Mouse (Mus musculus) adrenal gland, postnatal 36 days (tissue): ENCODE results near the gene Ccdc33. TPM values are rescaled to one million over a fixed set of nuclear protein-coding genes. Genes with fewer than 3 reads are reported as not detected.

Experiments
- total RNA-seq, 2 experiments: library from RNA; stranded (reverse); gene quantifications; 2 replicates each; pipeline ENCODE4 v1.2.3; 2021

Ccdc33 gene
- total RNA-seq, 2 experiments from 2014 or later: 0.99 TPM; not detected in 1

Other genes starting within 250 kb of the Ccdc33 start
- gene Ubl7, start 207.8 kb downstream of the Ccdc33 start, total RNA-seq: 10 to 100 TPM; 68.5 to 87.0 TPM
- gene Sema7a, start 178.7 kb downstream of the Ccdc33 start, total RNA-seq: 10 to 100 TPM in 1 of 2 experiments, 1 to 10 TPM in 1; 7.5 to 22.3 TPM
- 1,000 to 10,000 TPM; 6,616 to 8,202 TPM for gene Cyp11a1, start 112.4 kb downstream of the Ccdc33 start, total RNA-seq
- gene Stra6, start 55.0 kb downstream of the Ccdc33 start, total RNA-seq: 1 to 10 TPM; 1.2 to 2.1 TPM
- gene Islr, start 85.5 kb upstream of the Ccdc33 start, total RNA-seq: 10 to 100 TPM; 23.7 to 32.1 TPM
- gene Islr2, start 85.5 kb upstream of the Ccdc33 start, total RNA-seq: 1 to 10 TPM; 2.3 to 3.3 TPM
- gene Pml, start 131.0 kb upstream of the Ccdc33 start, total RNA-seq: 10 to 100 TPM; 22.4 to 24.2 TPM
- gene Stoml1, start 134.3 kb upstream of the Ccdc33 start, total RNA-seq: 10 to 100 TPM; 15.7 to 19.2 TPM
- gene Loxl1, start 194.4 kb upstream of the Ccdc33 start, total RNA-seq: 10 to 100 TPM; 22.9 to 33.9 TPM